Mouse (Mus musculus) embryonic facial prominence, embryonic 14.5 days (tissue): ENCODE results near the gene Muc1. TPM values are rescaled to one million over a fixed set of nuclear protein-coding genes. Genes with fewer than 3 reads are reported as not detected.

ENCODE experiments used
- ATAC-seq: fragments of 200-750 bp; cut with Nextera tagmentation; 2 replicates; pipeline ENCODE4 v1.8.0; 2017; ENCODE audit warnings: low read depth, moderate number of reproducible peaks, moderate TSS enrichment
- DNase-seq: peaks from one replicate; pipeline ENCODE4 v3.0.0-alpha.2; 2015; ENCODE audit warnings: low spot score
- H3K27ac ChIP-seq: fragments of 300-500 bp; sonication (generic); replicated peaks from 2 replicates; pipeline ENCODE4 v1.5.1; 2014; ENCODE audit warnings: low read depth, mild to moderate bottlenecking, low read length, moderate library complexity
- H3K27me3 ChIP-seq: fragments of 300-500 bp; sonication (generic); replicated peaks from 2 replicates; pipeline ENCODE4 v1.6.1; 2014; ENCODE audit warnings: low read length; ENCODE audit not compliant: control insufficient read depth, insufficient read depth
- H3K36me3 ChIP-seq: fragments of 300-500 bp; sonication (generic); 2 replicates; pipeline ENCODE4 v1.6.1; 2014; ENCODE audit warnings: low read length, mixed read lengths; ENCODE audit not compliant: control insufficient read depth, insufficient read depth
- H3K4me1 ChIP-seq: fragments of 300-500 bp; sonication (generic); 2 replicates; pipeline ENCODE4 v1.6.1; 2014; ENCODE audit warnings: antibody characterized with exemption, low read length; ENCODE audit not compliant: control insufficient read depth, insufficient read depth
- H3K4me2 ChIP-seq: fragments of 300-500 bp; sonication (generic); 2 replicates; pipeline ENCODE4 v1.6.1; 2014; ENCODE audit warnings: low read depth, mild to moderate bottlenecking, low read length, moderate library complexity, mixed read lengths
- H3K4me3 ChIP-seq: fragments of 300-500 bp; sonication (generic); 2 replicates; pipeline ENCODE4 v1.5.1; 2014; ENCODE audit warnings: low read depth, mild to moderate bottlenecking, low read length
- H3K9ac ChIP-seq: fragments of 300-500 bp; sonication (generic); 2 replicates; pipeline ENCODE4 v1.6.1; 2014; ENCODE audit warnings: low read depth, mild to moderate bottlenecking, low read length, moderate library complexity, mixed read lengths
- H3K9me3 ChIP-seq: fragments of 300-500 bp; sonication (generic); 2 replicates; pipeline ENCODE4 v1.6.1; 2016; ENCODE audit warnings: low read length; ENCODE audit not compliant: control insufficient read depth
- WGBS: fragments of 180-500 bp; shearing (Covaris S2); extraction: QIAGEN DNeasy Blood & Tissue Kit; methylation state at CpG from one replicate; pipeline ENCODE4 v1.1.7; 2014; 5-methylcytosine and 5-hydroxymethylcytosine counted together
- polyA plus RNA-seq: library from polyadenylated mRNA; unstranded; fragments of >200 nt; fragmentation: Nextera tagmentation; extraction: Ambion mirVana; gene quantifications from 2 replicates; pipeline ENCODE4 v1.2.1, GENCODE M21; 2014

Muc1 gene
- polyA plus RNA-seq, 1 experiment from 2014 or later = 4.1 TPM

- no peak for ATAC-seq
- 61% methylated on average over 12 of the region's 12 CpGs for WGBS
Observed at GRCm38 (mm10) chr3:89188478-89188875, 40.4 kb upstream of the Muc1 start.

GRCm38 (mm10) chr3:89190436-89190835 is 38.4 kb upstream of the Muc1 start:
- no peak overlapping the region for H3K9ac ChIP-seq
- ATAC-seq (no peak), DNase-seq (no peak)
- H3K4me3 ChIP-seq = no peak overlapping the region
- no peak overlapping the region for H3K27ac ChIP-seq
- H3K4me2 ChIP-seq = no peak overlapping the region
- no peaks in the 10 kb centered on the region for H3K27me3 ChIP-seq
- WGBS = 72% methylated on average over 8 of the region's 8 CpGs
- H3K36me3 ChIP-seq = peaks cover 25% of the 10 kb centered on the region; the same call in 1 of the 2 replicates
- peaks cover 2% of the 10 kb centered on the region; the same call in 1 of the 2 replicates for H3K4me1 ChIP-seq
- H3K9me3 ChIP-seq = no peaks in the 10 kb centered on the region

More at GRCm38 (mm10) chr3:89188478-89188875, 40.4 kb upstream of the Muc1 start:
- H3K27ac ChIP-seq = no peak overlapping the region
- H3K27me3 ChIP-seq = no peaks in the 10 kb centered on the region
- H3K9me3 ChIP-seq = no peaks in the 10 kb centered on the region
- no peak overlapping the region; the same call in 1 of the 2 replicates for H3K9ac ChIP-seq
- DNase-seq = no peak
- H3K4me3 ChIP-seq = no peak overlapping the region
- peaks cover 14% of the 10 kb centered on the region; the same call in 1 of the 2 replicates for H3K4me1 ChIP-seq
- peaks cover 25% of the 10 kb centered on the region; the same call in 1 of the 2 replicates for H3K36me3 ChIP-seq
- H3K4me2 ChIP-seq = no peak overlapping the region

- ATAC-seq = no peak
- H3K4me3 ChIP-seq = no peak overlapping the region
- H3K27ac ChIP-seq = no peak overlapping the region
- DNase-seq = no peak
- no peak overlapping the region for H3K9ac ChIP-seq
- peaks cover 12% of the 10 kb centered on the region; the same call in 1 of the 2 replicates for H3K36me3 ChIP-seq
- no peaks in the 10 kb centered on the region for H3K27me3 ChIP-seq
- H3K4me2 ChIP-seq = no peak overlapping the region
- H3K4me1 ChIP-seq = peaks cover 10% of the 10 kb centered on the region
- 61% methylated on average over 1 of the region's 1 CpGs for WGBS
- no peaks in the 10 kb centered on the region for H3K9me3 ChIP-seq
Observed at GRCm38 (mm10) chr3:89193351-89193750, 35.5 kb upstream of the Muc1 start.

GRCm38 (mm10) chr3:89193853-89194252 is 35.0 kb upstream of the Muc1 start:
- no peak for ATAC-seq

GRCm38 (mm10) chr3:89195979-89196877 is 32.6 kb upstream of the Muc1 start:
- Histone ChIP-seq H3K27ac (peak overlapping the region; percentile 90), H3K9me3 (no peaks in the 10 kb centered on the region), H3K36me3 (no peaks in the 10 kb centered on the region), H3K4me1 (peaks cover 10% of the 10 kb centered on the region), H3K27me3 (no peaks in the 10 kb centered on the region), H3K4me2 (peak overlapping the region; percentile 75), H3K4me3 (peak overlapping the region; percentile 44), H3K9ac (peak overlapping the region; percentile 75)
- DNase-seq (peak; percentile 98), ATAC-seq (peak; percentile 98)
- 5% methylated on average over 33 of the region's 33 CpGs for WGBS

More at GRCm38 (mm10) chr3:89193853-89194252, 35.0 kb upstream of the Muc1 start:
- H3K36me3 ChIP-seq = 0 out of 2 replicates have a peak, but pooled peaks cover 7% of the 10 kb centered on the region
- H3K4me1 ChIP-seq = peaks cover 10% of the 10 kb centered on the region
- no peak overlapping the region for H3K4me2 ChIP-seq
- no peak for DNase-seq
- no peaks in the 10 kb centered on the region for H3K27me3 ChIP-seq
- H3K9me3 ChIP-seq = no peaks in the 10 kb centered on the region
- H3K27ac ChIP-seq = no peak overlapping the region
- H3K9ac ChIP-seq = no peak overlapping the region
- WGBS = 95% methylated on average over 2 of the region's 2 CpGs
- no peak overlapping the region for H3K4me3 ChIP-seq

- Histone ChIP-seq H3K9me3 (no peaks in the 10 kb centered on the region), H3K4me3 (no peak overlapping the region), H3K27me3 (no peaks in the 10 kb centered on the region), H3K9ac (no peak overlapping the region), H3K4me1 (peaks cover 15% of the 10 kb centered on the region), H3K4me2 (no peak overlapping the region), H3K27ac (no peak overlapping the region), H3K36me3 (no peaks in the 10 kb centered on the region)
- 81% methylated on average over 3 of the region's 3 CpGs for WGBS
- no peak for DNase-seq
- no peak for ATAC-seq
Observed at GRCm38 (mm10) chr3:89199839-89200238, 29.0 kb upstream of the Muc1 start.

GRCm38 (mm10) chr3:89202253-89203141 is 26.4 kb upstream of the Muc1 start, which contains the start of gene Gba:
Gene Gba, plus strand, starts transcription at chr3:89202928.
- H3K9ac ChIP-seq = peak within 1 kb of the TSS; percentile 66
- peak; percentile 96 for DNase-seq
- H3K9me3 ChIP-seq = no peaks in the 10 kb centered on the region
- H3K27me3 ChIP-seq = no peaks in the 10 kb centered on the region
- H3K36me3 ChIP-seq = peaks cover 24% of the 10 kb centered on the region
- 25% methylated on average over 13 of the region's 13 CpGs for WGBS
- no peak within 1 kb of the TSS for H3K27ac ChIP-seq
- peak within 1 kb of the TSS; percentile 57 for H3K4me3 ChIP-seq
- peak; percentile 91 for ATAC-seq
- peaks cover 5% of the 10 kb centered on the region for H3K4me1 ChIP-seq
- peak within 1 kb of the TSS; percentile 71 for H3K4me2 ChIP-seq

GRCm38 (mm10) chr3:89203142-89203514 is 25.7 kb upstream of the Muc1 start:
- 25% methylated on average over 5 of the region's 5 CpGs for WGBS
- Histone ChIP-seq H3K36me3 (peaks cover 31% of the 10 kb centered on the region), H3K27me3 (no peaks in the 10 kb centered on the region), H3K9me3 (no peaks in the 10 kb centered on the region), H3K9ac (peak overlapping the region; percentile 66), H3K4me1 (peaks cover 5% of the 10 kb centered on the region), H3K4me3 (peak overlapping the region; percentile 57), H3K4me2 (peak overlapping the region; percentile 71), H3K27ac (no peak overlapping the region)
- ATAC-seq = no peak; the same call in 1 of the 2 replicates
- DNase-seq = no peak
